Mouse (Mus musculus) hematopoietic stem cell, adult 5-6 weeks (primary cell): Measurements from ENCODE around the gene Oprm1. TPM values are rescaled to one million over a fixed set of nuclear protein-coding genes. Genes with fewer than 3 reads are reported as not detected.

Source experiments
- ATAC-seq, 2 experiments: fragments of 125-278 bp in 1 of 2; replicated peaks in 1 of 2; 2 replicates each; pipeline ENCODE4 v1.8.0; 2016 to 2017; ENCODE audit warnings: inconsistent platforms in 2 of 2, mild to moderate bottlenecking in 2 of 2, moderate number of reproducible peaks in 2 of 2, low read depth in 1 of 2, moderate TSS enrichment in 1 of 2; ENCODE audit not compliant: low FRiP score in 2 of 2, poor library complexity in 2 of 2, severe bottlenecking in 2 of 2, insufficient read depth in 1 of 2, low TSS enrichment in 1 of 2
- total RNA-seq: library from RNA; stranded (forward); fragments of 172-1452, 232-1000 nt; gene quantifications from 2 replicates; pipeline ENCODE4 v1.2.3, GENCODE M21; 2017

The Oprm1 gene
- total RNA-seq, 1 experiment from 2014 or later: not detected

GRCm38 (mm10) chr10:6936671-6937425, 178.5 kb downstream of the Oprm1 start:
- no peak for ATAC-seq

GRCm38 (mm10) chr10:6953115-6953514, 194.8 kb downstream of the Oprm1 start:
- ATAC-seq: no peak

GRCm38 (mm10) chr10:6954533-6954932, 196.2 kb downstream of the Oprm1 start:
- no peak for ATAC-seq

- ATAC-seq: 0 out of 4 replicates have a peak, but pooled peaks of 1 of the 2 experiments have one; percentile 29
These were observed 198.1 kb downstream of the Oprm1 start for GRCm38 (mm10) chr10:6956357-6956756.

- ATAC-seq: no peak
These were observed 200.5 kb downstream of the Oprm1 start for GRCm38 (mm10) chr10:6958791-6959190.

- no peak for ATAC-seq
These were observed 209.4 kb downstream of the Oprm1 start for GRCm38 (mm10) chr10:6967588-6968242.

GRCm38 (mm10) chr10:6968334-6968733, 210.0 kb downstream of the Oprm1 start:
- no peak for ATAC-seq

- ATAC-seq: no peak
These were observed 219.5 kb downstream of the Oprm1 start for GRCm38 (mm10) chr10:6977843-6978242.

GRCm38 (mm10) chr10:6978733-6979132, 220.4 kb downstream of the Oprm1 start:
- no peak for ATAC-seq

- peak; percentile 19; a peak in 1 of 4 replicates for ATAC-seq
These were observed 220.9 kb downstream of the Oprm1 start for GRCm38 (mm10) chr10:6979216-6979615.

GRCm38 (mm10) chr10:6979789-6980188, 221.5 kb downstream of the Oprm1 start:
- ATAC-seq: no peak

GRCm38 (mm10) chr10:6980236-6980635, 221.9 kb downstream of the Oprm1 start:
- ATAC-seq: peak; percentile 34 to 42; a peak in 1 of 4 replicates

GRCm38 (mm10) chr10:6982751-6983151, 224.4 kb downstream of the Oprm1 start:
- peak; percentile 47 to 66 for ATAC-seq

- no peak for ATAC-seq
These were observed 225.1 kb downstream of the Oprm1 start for GRCm38 (mm10) chr10:6983431-6983830.

- peak; percentile 87 to 88 for ATAC-seq
These were observed 227.9 kb downstream of the Oprm1 start for GRCm38 (mm10) chr10:6986246-6986645.

GRCm38 (mm10) chr10:6987399-6988098, 229.2 kb downstream of the Oprm1 start:
- ATAC-seq: no peak

GRCm38 (mm10) chr10:6988555-6988954, 230.2 kb downstream of the Oprm1 start:
- no peak for ATAC-seq

GRCm38 (mm10) chr10:6996895-6997294, 238.6 kb downstream of the Oprm1 start:
- ATAC-seq: 0 out of 4 replicates have a peak, but pooled peaks of 1 of the 2 experiments have one; percentile 17
